Mouse (Mus musculus) myocyte (in vitro differentiated cells): ENCODE data around the gene Supt3.

ENCODE experiments used
- E2F4 ChIP-seq: IDR thresholded peaks from one replicate; pipeline ENCODE4 v1.6.1; 2011; ENCODE audit warnings: mild to moderate bottlenecking, control low read depth, moderate library complexity; ENCODE audit not compliant: insufficient read depth
- MAX ChIP-seq: IDR thresholded peaks from one replicate; pipeline ENCODE4 v1.6.1; 2011; ENCODE audit warnings: low read depth, mild to moderate bottlenecking, control low read depth
- MYOD1 ChIP-seq, 3 experiments: IDR thresholded peaks; one replicate each; pipeline ENCODE4 v1.6.1; 2011; ENCODE audit warnings: control low read depth in 2 of 3, low read depth in 2 of 3, mild to moderate bottlenecking in 2 of 3, moderate library complexity in 1 of 3; ENCODE audit not compliant: insufficient read length in 2 of 3, control insufficient read depth in 1 of 3
- MYOG ChIP-seq, 3 experiments: IDR thresholded peaks; one replicate each; pipeline ENCODE4 v1.6.1; 2011; ENCODE audit warnings: control low read depth in 2 of 3, low read depth in 2 of 3, mild to moderate bottlenecking in 2 of 3; ENCODE audit not compliant: insufficient read length in 2 of 3, control insufficient read depth in 1 of 3, insufficient read depth in 1 of 3
- USF1 ChIP-seq: IDR thresholded peaks from one replicate; pipeline ENCODE4 v1.6.1; 2011; ENCODE audit warnings: low read depth, mild to moderate bottlenecking, control low read depth, moderate library complexity

GRCm38 (mm10) chr17:45057780-45058179, 280.8 kb downstream of the Supt3 start:
- no peak for TF ChIP-seq MYOG (IDR thresholded peaks at IDR 0.05; ENCODE audit: control insufficient read depth in 1 of 3, insufficient read depth in 1 of 3, insufficient read length in 2 of 3, low read depth in 2 of 3)
- no peak for TF ChIP-seq E2F4
- TF ChIP-seq MAX: no peak
- no peak for TF ChIP-seq USF1
- no peak for TF ChIP-seq MYOD1 (IDR thresholded peaks at IDR 0.05; ENCODE audit: control insufficient read depth in 1 of 3, insufficient read length in 2 of 3, low read depth in 2 of 3)
